Mouse (Mus musculus): ENCODE measurements around the gene Prdx2. TPM values are rescaled to one million over a fixed set of nuclear protein-coding genes. Genes with fewer than 3 reads are reported as not detected.

Prdx2 gene
- polyA plus RNA-seq, 1 experiment from 2014 or later: 2,101 TPM

DNA sequence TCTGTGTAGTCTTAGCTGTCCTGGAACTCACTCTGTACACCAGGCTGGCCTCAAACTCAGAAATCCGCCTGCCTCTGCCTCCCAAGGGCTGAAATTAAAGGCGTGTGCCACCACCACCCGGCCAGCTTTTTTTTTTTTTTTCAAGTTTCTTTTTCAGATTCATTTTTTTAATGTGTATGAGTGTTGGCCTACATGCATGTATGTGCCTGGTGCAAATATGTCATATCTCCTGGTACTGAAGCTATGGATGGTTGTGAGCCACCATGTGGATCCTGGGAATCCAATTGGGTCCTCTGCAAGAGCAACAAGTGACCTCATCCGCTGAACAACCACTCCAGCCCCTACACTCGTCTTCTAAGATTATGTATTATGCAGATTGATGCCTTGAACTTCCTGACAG lies 18.0 kb downstream of the Prdx2 start:
- H3K4me1 ChIP-seq (ENCODE audit: control insufficient read depth, insufficient read depth, low read length): peaks cover 20% of the 10 kb centered on the region
- H3K4me3 ChIP-seq (ENCODE audit: low read depth, low read length): no peak overlapping the region
- no peaks in the 10 kb centered on the region for H3K9me3 ChIP-seq (replicated peaks; ENCODE audit: control insufficient read depth, low read length)
- no peak overlapping the region for H3K4me2 ChIP-seq (ENCODE audit: low read length)
- 81% methylated on average over 5 of the region's 5 CpGs for WGBS
- H3K27ac ChIP-seq (ENCODE audit: low read depth, low read length): no peak overlapping the region
- DNase-seq (ENCODE audit: low spot score) (no peak), ATAC-seq (no peak)
- H3K36me3 ChIP-seq (ENCODE audit: control insufficient read depth, insufficient read depth, low read length): no peaks in the 10 kb centered on the region
- 0 out of 2 replicates have a peak, but pooled peaks cover 12% of the 10 kb centered on the region for H3K27me3 ChIP-seq (replicated peaks; ENCODE audit: control insufficient read depth, insufficient read depth, low read length)
- H3K9ac ChIP-seq (ENCODE audit: low read length): no peak overlapping the region

DNA sequence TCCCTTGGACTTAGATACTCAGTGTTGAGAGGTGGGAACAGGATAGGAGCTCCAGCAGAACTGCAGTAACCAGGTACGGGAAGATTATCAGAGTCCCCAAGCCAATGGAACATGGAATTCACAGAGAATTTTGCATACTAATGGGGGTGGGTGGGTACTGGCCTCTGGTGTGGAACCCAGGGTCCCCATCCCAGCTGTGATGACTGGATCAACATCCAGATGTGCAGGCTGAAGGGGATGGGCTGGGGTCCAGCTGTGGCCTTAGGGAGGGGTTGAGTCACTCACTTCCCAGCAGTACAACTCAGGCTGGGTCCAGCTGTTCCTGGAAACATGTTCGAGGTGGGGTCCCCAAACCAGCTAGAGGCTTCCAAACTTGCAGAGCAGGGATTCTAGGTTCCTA lies 18.5 kb downstream of the Prdx2 start:
- 0 out of 2 replicates have a peak, but pooled peaks cover 12% of the 10 kb centered on the region for H3K27me3 ChIP-seq (replicated peaks; ENCODE audit: control insufficient read depth, insufficient read depth, low read length)
- no peak for ATAC-seq
- no peak overlapping the region for H3K4me3 ChIP-seq (ENCODE audit: low read depth, low read length)
- H3K9ac ChIP-seq (ENCODE audit: low read length): no peak overlapping the region
- H3K4me2 ChIP-seq (ENCODE audit: low read length): no peak overlapping the region
- DNase-seq (ENCODE audit: low spot score): no peak
- 73% methylated on average over 2 of the region's 2 CpGs for WGBS
- no peak overlapping the region for H3K27ac ChIP-seq (ENCODE audit: low read depth, low read length)
- peaks cover 20% of the 10 kb centered on the region for H3K4me1 ChIP-seq (ENCODE audit: control insufficient read depth, insufficient read depth, low read length)
- no peaks in the 10 kb centered on the region for H3K36me3 ChIP-seq (ENCODE audit: control insufficient read depth, insufficient read depth, low read length)
- H3K9me3 ChIP-seq (replicated peaks; ENCODE audit: control insufficient read depth, low read length): no peaks in the 10 kb centered on the region

- ATAC-seq (no peak), DNase-seq (ENCODE audit: low spot score) (no peak)
- H3K9ac ChIP-seq (ENCODE audit: low read length): no peak overlapping the region
- H3K27me3 ChIP-seq (replicated peaks; ENCODE audit: control insufficient read depth, insufficient read depth, low read length): 0 out of 2 replicates have a peak, but pooled peaks cover 12% of the 10 kb centered on the region
- H3K27ac ChIP-seq (ENCODE audit: low read depth, low read length): no peak overlapping the region
- no peak overlapping the region for H3K4me3 ChIP-seq (ENCODE audit: low read depth, low read length)
- H3K4me2 ChIP-seq (ENCODE audit: low read length): peak overlapping the region; percentile 96
- H3K4me1 ChIP-seq (ENCODE audit: control insufficient read depth, insufficient read depth, low read length): peaks cover 20% of the 10 kb centered on the region
- WGBS: 9% methylated on average over 15 of the region's 15 CpGs
- H3K9me3 ChIP-seq (replicated peaks; ENCODE audit: control insufficient read depth, low read length): no peaks in the 10 kb centered on the region
- no peaks in the 10 kb centered on the region for H3K36me3 ChIP-seq (ENCODE audit: control insufficient read depth, insufficient read depth, low read length)
Observed at GRCm38 (mm10) chr8:84989311-84989731, 19.9 kb downstream of the Prdx2 start.

- Histone ChIP-seq H3K27me3 (replicated peaks; ENCODE audit: control insufficient read depth, insufficient read depth, low read length) (0 out of 2 replicates have a peak, but pooled peaks cover 12% of the 10 kb centered on the region), H3K36me3 (ENCODE audit: control insufficient read depth, insufficient read depth, low read length) (no peaks in the 10 kb centered on the region), H3K4me2 (ENCODE audit: low read length) (peak overlapping the region; percentile 96), H3K4me3 (ENCODE audit: low read depth, low read length) (peak overlapping the region; percentile 57), H3K27ac (ENCODE audit: low read depth, low read length) (peak overlapping the region; percentile 81), H3K9ac (ENCODE audit: low read length) (peak overlapping the region; percentile 79), H3K4me1 (ENCODE audit: control insufficient read depth, insufficient read depth, low read length) (peaks cover 18% of the 10 kb centered on the region), H3K9me3 (replicated peaks; ENCODE audit: control insufficient read depth, low read length) (no peaks in the 10 kb centered on the region)
- peak; percentile 92 for DNase-seq (ENCODE audit: low spot score)
- ATAC-seq: peak; percentile 72
- WGBS: 1% methylated on average over 15 of the region's 15 CpGs
Observed at GRCm38 (mm10) chr8:84989810-84990209, 20.4 kb downstream of the Prdx2 start.

- ATAC-seq (peak; percentile 92), DNase-seq (ENCODE audit: low spot score) (peak; percentile 99)
- peak within 1 kb of the TSS; percentile 96 for H3K4me2 ChIP-seq (ENCODE audit: low read length)
- H3K9ac ChIP-seq (ENCODE audit: low read length): peak within 1 kb of the TSS; percentile 79
- peak within 1 kb of the TSS; percentile 81 for H3K27ac ChIP-seq (ENCODE audit: low read depth, low read length)
- H3K27me3 ChIP-seq (replicated peaks; ENCODE audit: control insufficient read depth, insufficient read depth, low read length): 0 out of 2 replicates have a peak, but pooled peaks cover 12% of the 10 kb centered on the region
- no peaks in the 10 kb centered on the region for H3K9me3 ChIP-seq (replicated peaks; ENCODE audit: control insufficient read depth, low read length)
- peaks cover 12% of the 10 kb centered on the region for H3K4me1 ChIP-seq (ENCODE audit: control insufficient read depth, insufficient read depth, low read length)
- under 1% methylated on average over 28 of the region's 28 CpGs for WGBS
- peak within 1 kb of the TSS; percentile 57 for H3K4me3 ChIP-seq (ENCODE audit: low read depth, low read length)
- H3K36me3 ChIP-seq (ENCODE audit: control insufficient read depth, insufficient read depth, low read length): no peaks in the 10 kb centered on the region
Observed at GRCm38 (mm10) chr8:84990349-84990748, 21.0 kb downstream of the Prdx2 start, which contains the start of gene Hook2. TSS of gene Hook2 (plus strand) at chr8:84990603.

GRCm38 (mm10) chr8:84990836-84991235 lies 21.4 kb downstream of the Prdx2 start:
- H3K9me3 ChIP-seq (replicated peaks; ENCODE audit: control insufficient read depth, low read length): no peaks in the 10 kb centered on the region
- DNase-seq (ENCODE audit: low spot score) (no peak), ATAC-seq (peak; percentile 11; the same call in 1 of the 2 replicates)
- H3K9ac ChIP-seq (ENCODE audit: low read length): peak overlapping the region; percentile 79
- H3K4me3 ChIP-seq (ENCODE audit: low read depth, low read length): peak overlapping the region; percentile 57
- no peaks in the 10 kb centered on the region for H3K36me3 ChIP-seq (ENCODE audit: control insufficient read depth, insufficient read depth, low read length)
- 2% methylated on average over 15 of the region's 15 CpGs for WGBS
- no peak overlapping the region; the same call in 1 of the 2 replicates for H3K27ac ChIP-seq (ENCODE audit: low read depth, low read length)
- 0 out of 2 replicates have a peak, but pooled peaks cover 15% of the 10 kb centered on the region for H3K27me3 ChIP-seq (replicated peaks; ENCODE audit: control insufficient read depth, insufficient read depth, low read length)
- H3K4me1 ChIP-seq (ENCODE audit: control insufficient read depth, insufficient read depth, low read length): peaks cover 9% of the 10 kb centered on the region
- H3K4me2 ChIP-seq (ENCODE audit: low read length): peak overlapping the region; percentile 96

- no peak for ATAC-seq
- Histone ChIP-seq H3K4me3 (ENCODE audit: low read depth, low read length) (no peak overlapping the region), H3K4me1 (ENCODE audit: control insufficient read depth, insufficient read depth, low read length) (peaks cover 8% of the 10 kb centered on the region), H3K9me3 (replicated peaks; ENCODE audit: control insufficient read depth, low read length) (no peaks in the 10 kb centered on the region), H3K27me3 (replicated peaks; ENCODE audit: control insufficient read depth, insufficient read depth, low read length) (0 out of 2 replicates have a peak, but pooled peaks cover 3% of the 10 kb centered on the region), H3K9ac (ENCODE audit: low read length) (no peak overlapping the region), H3K27ac (ENCODE audit: low read depth, low read length) (no peak overlapping the region), H3K4me2 (ENCODE audit: low read length) (no peak overlapping the region), H3K36me3 (ENCODE audit: control insufficient read depth, insufficient read depth, low read length) (no peaks in the 10 kb centered on the region)
- WGBS: 94% methylated on average over 9 of the region's 9 CpGs
- no peak for DNase-seq (ENCODE audit: low spot score)
Observed at GRCm38 (mm10) chr8:84994375-84994774, 25.0 kb downstream of the Prdx2 start.

- Histone ChIP-seq H3K4me2 (ENCODE audit: low read length) (0 out of 2 replicates have a peak overlapping the region, but pooled peaks have one; percentile 3), H3K4me1 (ENCODE audit: control insufficient read depth, insufficient read depth, low read length) (peaks cover 5% of the 10 kb centered on the region)
- no peak for DNase-seq (ENCODE audit: low spot score)
Observed at GRCm38 (mm10) chr8:84995680-84996079, 26.3 kb downstream of the Prdx2 start.

DNA sequence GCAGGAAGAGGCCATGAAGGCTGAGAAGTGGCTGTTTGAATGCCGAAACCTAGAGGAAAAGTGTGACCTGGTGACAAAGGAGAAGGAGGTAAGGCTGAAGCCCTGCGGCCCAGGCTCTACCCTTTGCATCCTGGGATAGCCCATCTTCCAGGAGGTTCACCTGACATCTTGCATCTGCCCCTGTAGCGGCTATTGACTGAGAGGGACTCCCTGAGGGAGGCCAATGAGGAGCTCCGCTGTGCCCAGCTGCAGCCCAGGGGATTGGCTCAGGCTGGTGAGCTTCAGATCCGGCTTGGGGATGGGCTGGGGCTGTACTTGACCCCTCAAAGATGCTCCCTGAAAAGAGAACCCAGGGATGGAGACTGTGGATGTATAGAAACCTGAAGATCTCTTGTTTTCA lies 27.6 kb downstream of the Prdx2 start:
- no peak for ATAC-seq
- WGBS: 72% methylated on average over 5 of the region's 5 CpGs
- Histone ChIP-seq H3K9ac (ENCODE audit: low read length) (peak overlapping the region; percentile 41; the same call in 1 of the 2 replicates), H3K27ac (ENCODE audit: low read depth, low read length) (no peak overlapping the region), H3K27me3 (replicated peaks; ENCODE audit: control insufficient read depth, insufficient read depth, low read length) (0 out of 2 replicates have a peak, but pooled peaks cover 3% of the 10 kb centered on the region), H3K4me1 (ENCODE audit: control insufficient read depth, insufficient read depth, low read length) (no peaks in the 10 kb centered on the region), H3K4me3 (ENCODE audit: low read depth, low read length) (no peak overlapping the region), H3K9me3 (replicated peaks; ENCODE audit: control insufficient read depth, low read length) (no peaks in the 10 kb centered on the region), H3K36me3 (ENCODE audit: control insufficient read depth, insufficient read depth, low read length) (no peaks in the 10 kb centered on the region), H3K4me2 (ENCODE audit: low read length) (no peak overlapping the region)
- DNase-seq (ENCODE audit: low spot score): no peak

More at GRCm38 (mm10) chr8:84995680-84996079, 26.3 kb downstream of the Prdx2 start:
- Histone ChIP-seq H3K4me3 (ENCODE audit: low read depth, low read length) (no peak overlapping the region), H3K9me3 (replicated peaks; ENCODE audit: control insufficient read depth, low read length) (no peaks in the 10 kb centered on the region), H3K27ac (ENCODE audit: low read depth, low read length) (no peak overlapping the region), H3K9ac (ENCODE audit: low read length) (peak overlapping the region; percentile 35; the same call in 1 of the 2 replicates), H3K36me3 (ENCODE audit: control insufficient read depth, insufficient read depth, low read length) (no peaks in the 10 kb centered on the region), H3K27me3 (replicated peaks; ENCODE audit: control insufficient read depth, insufficient read depth, low read length) (0 out of 2 replicates have a peak, but pooled peaks cover 3% of the 10 kb centered on the region)
- WGBS: 24% methylated on average over 25 of the region's 25 CpGs
- ATAC-seq: peak; percentile 15; the same call in 1 of the 2 replicates
